Mouse (Mus musculus) embryonic fibroblast, embryonic 13.5 days (primary cell): ENCODE measurements around the gene Zfp248.

ENCODE experiments used
- CTCF ChIP-seq: IDR thresholded peaks from 2 replicates; pipeline ENCODE4 v1.5.1; 2011; ENCODE audit warnings: mild to moderate bottlenecking, control low read depth, low read length, moderate library complexity, borderline replicate concordance; ENCODE audit not compliant: insufficient read depth
- POLR2A ChIP-seq: IDR thresholded peaks from 2 replicates; pipeline ENCODE4 v1.6.1; 2011; ENCODE audit warnings: low read depth, mild to moderate bottlenecking, control low read depth, low read length, moderate library complexity

- TF ChIP-seq CTCF (no peak), POLR2A (no peak)
Measured at GRCm38 (mm10) chr6:118431502-118431901, 23.8 kb downstream of the Zfp248 start.
